Mouse (Mus musculus) olfactory bulb, adult 2 months (tissue): Measurements from ENCODE around the gene 0610030E20Rik. TPM values are rescaled to one million over a fixed set of nuclear protein-coding genes. Genes with fewer than 3 reads are reported as not detected.

Experiments
- H3K27ac ChIP-seq: fragments of 200-500 bp; 2 replicates; pipeline ENCODE4 v1.5.1; 2012; ENCODE audit warnings: low read depth, low read length; ENCODE audit not compliant: insufficient read depth
- H3K4me1 ChIP-seq: fragments of 200-500 bp; 2 replicates; pipeline ENCODE4 v1.6.1; 2012; ENCODE audit warnings: low read length; ENCODE audit not compliant: control insufficient read depth, insufficient read depth
- H3K4me3 ChIP-seq: fragments of 200-500 bp; 2 replicates; pipeline ENCODE4 v1.5.1; 2012; ENCODE audit warnings: mild to moderate bottlenecking, low read depth, low read length, moderate library complexity; ENCODE audit not compliant: insufficient read depth
- CTCF ChIP-seq: fragments of 200-500 bp; IDR thresholded peaks from 2 replicates; pipeline ENCODE4 v1.5.1; 2012; ENCODE audit warnings: low read depth, mild to moderate bottlenecking, low read length, moderate library complexity; ENCODE audit not compliant: insufficient read depth
- POLR2A ChIP-seq: fragments of 200-500 bp; IDR thresholded peaks from 2 replicates; pipeline ENCODE4 v1.6.1; 2012; ENCODE audit warnings: mild to moderate bottlenecking, low read depth, low read length, moderate library complexity; ENCODE audit not compliant: insufficient read depth
- WGBS: fragments of 180-500 bp; shearing (Covaris S2); methylation state at CpG from one replicate; pipeline ENCODE4 v1.1.7; 2018; 5-methylcytosine and 5-hydroxymethylcytosine counted together
- polyA plus RNA-seq: library from polyadenylated mRNA; stranded (reverse); fragments of >200 nt; gene quantifications from 2 replicates; pipeline ENCODE4 v1.2.4, GENCODE M21; 2012; ENCODE audit warnings: low replicate concordance; ENCODE audit not compliant: missing spikeins, insufficient read depth, insufficient read length

Gene 0610030E20Rik
- polyA plus RNA-seq, 1 experiment, result not detected

GRCm38 (mm10) chr6:72345074-72345567, 2.0 kb upstream of the 0610030E20Rik start, which contains the start of gene Usp39:
TSS of gene Usp39 (minus strand) at chr6:72345184.
- Histone ChIP-seq H3K4me3 (peak within 1 kb of the TSS; percentile 92), H3K4me1 (peaks cover 7% of the 10 kb centered on the region), H3K27ac (peak within 1 kb of the TSS; percentile 87)
- TF ChIP-seq CTCF (no peak), POLR2A (peak; percentile 75)
- WGBS, result under 1% methylated on average over 30 of the region's 30 CpGs

GRCm38 (mm10) chr6:72345633-72346032, 1.5 kb upstream of the 0610030E20Rik start:
- Histone ChIP-seq H3K4me1 (peaks cover 7% of the 10 kb centered on the region), H3K4me3 (no peak overlapping the region), H3K27ac (no peak overlapping the region)
- TF ChIP-seq CTCF (no peak), POLR2A (no peak)
- 42% methylated on average over 6 of the region's 6 CpGs for WGBS

GRCm38 (mm10) chr6:72346261-72346660, 856 bp upstream of the 0610030E20Rik start:
- Histone ChIP-seq H3K4me3 (no peak overlapping the region), H3K27ac (no peak overlapping the region), H3K4me1 (peaks cover 7% of the 10 kb centered on the region)
- TF ChIP-seq POLR2A (no peak), CTCF (no peak)
- 80% methylated on average over 4 of the region's 4 CpGs for WGBS

- Histone ChIP-seq H3K4me3 (no peak overlapping the region), H3K4me1 (peaks cover 7% of the 10 kb centered on the region), H3K27ac (no peak overlapping the region)
- 75% methylated on average over 10 of the region's 10 CpGs for WGBS
- TF ChIP-seq CTCF (no peak), POLR2A (no peak)
Measured at GRCm38 (mm10) chr6:72348411-72348810, 1.3 kb downstream of the 0610030E20Rik start.

GRCm38 (mm10) chr6:72350214-72350613, 3.1 kb downstream of the 0610030E20Rik start:
- WGBS, result 89% methylated on average over 2 of the region's 2 CpGs
- no peak overlapping the region for H3K27ac ChIP-seq
- peaks cover 10% of the 10 kb centered on the region for H3K4me1 ChIP-seq
- TF ChIP-seq CTCF (no peak), POLR2A (no peak)
- H3K4me3 ChIP-seq, result no peak overlapping the region

- no peak for TF ChIP-seq CTCF
- TF ChIP-seq POLR2A, result no peak
- Histone ChIP-seq H3K4me1 (peaks cover 18% of the 10 kb centered on the region), H3K27ac (no peak overlapping the region), H3K4me3 (no peak overlapping the region)
- WGBS, result 69% methylated on average over 5 of the region's 5 CpGs
Measured at GRCm38 (mm10) chr6:72352636-72353405, 5.7 kb downstream of the 0610030E20Rik start.

GRCm38 (mm10) chr6:72354025-72354424, 6.9 kb downstream of the 0610030E20Rik start:
- WGBS, result 69% methylated on average over 1 of the region's 1 CpGs
- Histone ChIP-seq H3K4me3 (no peak overlapping the region), H3K4me1 (peaks cover 11% of the 10 kb centered on the region), H3K27ac (no peak overlapping the region)
- TF ChIP-seq POLR2A, result no peak
- TF ChIP-seq CTCF, result no peak

GRCm38 (mm10) chr6:72355066-72355911, 8.2 kb downstream of the 0610030E20Rik start, which contains the start of gene Tmem150a:
TSS of gene Tmem150a (plus strand) at chr6:72355447.
- Histone ChIP-seq H3K4me3 (peak within 1 kb of the TSS; percentile 65), H3K27ac (peak within 1 kb of the TSS; percentile 13; the same call in 1 of the 2 replicates), H3K4me1 (peaks cover 11% of the 10 kb centered on the region)
- under 1% methylated on average over 70 of the region's 71 CpGs for WGBS
- no peak for TF ChIP-seq POLR2A
- TF ChIP-seq CTCF, result no peak; the same call in 1 of the 2 replicates
